In genomic region chr15:96665889-96666288, GRCm38 (mm10) we compare ENCODE assay signal across 8 mouse cellular contexts. TPM values are rescaled to one million over a fixed set of nuclear protein-coding genes. Genes with fewer than 3 reads are reported as not detected.
DNase-seq lines count a peak whose midpoint lies in the region; ATAC-seq lines count a peak whose summit lies in the region.

No protein-coding gene starts in this region.

- H3K4me1 ChIP-seq in heart, embryonic 11.5 days (ENCODE audit: control insufficient read depth, insufficient read depth, low read length), result peaks cover 8% of the 10 kb centered on the region
- H3K4me1 ChIP-seq in kidney, embryonic 14.5 days (ENCODE audit: control insufficient read depth, insufficient read depth, low read length), result no peaks in the 10 kb centered on the region
- H3K4me1 ChIP-seq in limb, embryonic 15.5 days, result no peaks in the 10 kb centered on the region
- 0 out of 2 replicates have a peak, but pooled peaks cover 3% of the 10 kb centered on the region for H3K4me1 ChIP-seq in midbrain, embryonic 16.5 days (ENCODE audit: control insufficient read depth, insufficient read depth, low read length)
- no peaks in the 10 kb centered on the region for H3K4me1 ChIP-seq in stomach, embryonic 14.5 days (ENCODE audit: control insufficient read depth, insufficient read depth, low read length)

- 0 out of 2 replicates have a peak, but pooled peaks have one; percentile 49 for ATAC-seq in heart, embryonic 11.5 days (replicated peaks; ENCODE audit: insufficient number of reproducible peaks, low FRiP score, low TSS enrichment)
- peak; percentile 84; the same call in 1 of the 2 replicates for ATAC-seq in kidney, embryonic 14.5 days (ENCODE audit: low FRiP score, low TSS enrichment)
- no peak for ATAC-seq in limb, embryonic 15.5 days (ENCODE audit: insufficient number of reproducible peaks, low FRiP score, low TSS enrichment, low read depth)
- ATAC-seq in midbrain, embryonic 16.5 days, result 0 out of 2 replicates have a peak, but pooled peaks have one; percentile 36
- ATAC-seq in stomach, embryonic 14.5 days (ENCODE audit: insufficient number of reproducible peaks, insufficient read depth, low FRiP score, low read depth), result peak; percentile 81; the same call in 1 of the 2 replicates

- H3K27me3 ChIP-seq in heart, embryonic 11.5 days (ENCODE audit: control insufficient read depth, insufficient read depth, low read length), result no peaks in the 10 kb centered on the region
- H3K27me3 ChIP-seq in kidney, embryonic 14.5 days (ENCODE audit: control insufficient read depth, insufficient read depth, low read length), result no peaks in the 10 kb centered on the region
- H3K27me3 ChIP-seq in limb, embryonic 15.5 days, result no peaks in the 10 kb centered on the region
- no peaks in the 10 kb centered on the region for H3K27me3 ChIP-seq in midbrain, embryonic 16.5 days (ENCODE audit: control insufficient read depth, insufficient read depth, low read depth, low read length)
- no peaks in the 10 kb centered on the region for H3K27me3 ChIP-seq in stomach, embryonic 14.5 days (ENCODE audit: control insufficient read depth, insufficient read depth, low read length)

- no peak overlapping the region for H3K4me3 ChIP-seq in heart, embryonic 11.5 days (ENCODE audit: low read depth, low read length)
- H3K4me3 ChIP-seq in kidney, embryonic 14.5 days (ENCODE audit: low read length), result no peak overlapping the region
- no peak overlapping the region for H3K4me3 ChIP-seq in limb, embryonic 15.5 days
- H3K4me3 ChIP-seq in midbrain, embryonic 16.5 days (ENCODE audit: low read depth, low read length), result no peak overlapping the region
- H3K4me3 ChIP-seq in stomach, embryonic 14.5 days (ENCODE audit: low read depth, low read length), result no peak overlapping the region

- H3K9me3 ChIP-seq in heart, embryonic 11.5 days (replicated peaks; ENCODE audit: control insufficient read depth, low read length), result no peaks in the 10 kb centered on the region
- no peaks in the 10 kb centered on the region for H3K9me3 ChIP-seq in kidney, embryonic 14.5 days (ENCODE audit: control insufficient read depth, low read length)
- H3K9me3 ChIP-seq in limb, embryonic 15.5 days, result no peaks in the 10 kb centered on the region
- no peaks in the 10 kb centered on the region for H3K9me3 ChIP-seq in midbrain, embryonic 16.5 days (replicated peaks; ENCODE audit: control insufficient read depth, low read length, poor library complexity, severe bottlenecking)
- H3K9me3 ChIP-seq in stomach, embryonic 14.5 days (ENCODE audit: control insufficient read depth, low read depth, low read length), result no peaks in the 10 kb centered on the region

- H3K36me3 ChIP-seq in heart, embryonic 11.5 days (ENCODE audit: control insufficient read depth, insufficient read depth, low read length), result no peaks in the 10 kb centered on the region
- H3K36me3 ChIP-seq in kidney, embryonic 14.5 days (ENCODE audit: control insufficient read depth, insufficient read depth, low read length), result no peaks in the 10 kb centered on the region
- H3K36me3 ChIP-seq in limb, embryonic 15.5 days, result no peaks in the 10 kb centered on the region
- no peaks in the 10 kb centered on the region for H3K36me3 ChIP-seq in midbrain, embryonic 16.5 days (ENCODE audit: control insufficient read depth, insufficient read depth, low read length)
- no peaks in the 10 kb centered on the region for H3K36me3 ChIP-seq in stomach, embryonic 14.5 days (ENCODE audit: control insufficient read depth, insufficient read depth, low read length)

- H3K9ac ChIP-seq in heart, embryonic 11.5 days (ENCODE audit: low read depth, low read length), result no peak overlapping the region
- H3K9ac ChIP-seq in kidney, embryonic 14.5 days (ENCODE audit: low read depth, low read length), result no peak overlapping the region
- H3K9ac ChIP-seq in limb, embryonic 15.5 days, result no peak overlapping the region
- H3K9ac ChIP-seq in midbrain, embryonic 16.5 days (ENCODE audit: low read depth, low read length), result no peak overlapping the region
- H3K9ac ChIP-seq in stomach, embryonic 14.5 days (replicated peaks; ENCODE audit: low read depth, low read length), result no peak overlapping the region

- 11% methylated on average over 3 of the region's 3 CpGs for WGBS in heart, embryonic 11.5 days (ENCODE audit: insufficient replicate concordance)
- WGBS in kidney, embryonic 14.5 days, result 7% methylated on average over 3 of the region's 3 CpGs
- WGBS in limb, embryonic 15.5 days, result 6% methylated on average over 3 of the region's 3 CpGs
- 8% methylated on average over 3 of the region's 3 CpGs for WGBS in midbrain, embryonic 16.5 days
- WGBS in stomach, embryonic 14.5 days, result 13% methylated on average over 3 of the region's 3 CpGs

- no peak overlapping the region for H3K27ac ChIP-seq in heart, embryonic 11.5 days (ENCODE audit: low read depth, low read length)
- H3K27ac ChIP-seq in kidney, embryonic 14.5 days (ENCODE audit: low read depth, low read length), result no peak overlapping the region
- no peak overlapping the region for H3K27ac ChIP-seq in limb, embryonic 15.5 days
- no peak overlapping the region for H3K27ac ChIP-seq in midbrain, embryonic 16.5 days (ENCODE audit: low read length)
- H3K27ac ChIP-seq in stomach, embryonic 14.5 days (ENCODE audit: low read length), result no peak overlapping the region

- peak overlapping the region; percentile 55; the same call in 1 of the 2 replicates for H3K4me2 ChIP-seq in heart, embryonic 11.5 days
- no peak overlapping the region for H3K4me2 ChIP-seq in kidney, embryonic 14.5 days (replicated peaks; ENCODE audit: low read depth, low read length)
- peak overlapping the region; percentile 38; the same call in 1 of the 2 replicates for H3K4me2 ChIP-seq in limb, embryonic 15.5 days
- no peak overlapping the region for H3K4me2 ChIP-seq in midbrain, embryonic 16.5 days (ENCODE audit: low read length)
- H3K4me2 ChIP-seq in stomach, embryonic 14.5 days (replicated peaks; ENCODE audit: low read depth, low read length), result peak overlapping the region; percentile 23; the same call in 1 of the 2 replicates

- DNase-seq in 3T3-L1 (ENCODE audit: low read depth, low spot score), result peak; percentile 91
- peak; percentile 85 for DNase-seq in adipocyte (ENCODE audit: low spot score)
- peak; percentile 91 for DNase-seq in embryo, embryonic 11 days

RNA-seq across cellular contexts. Expression of gene Slc38a1, which starts 23.2 kb away (rescaled TPM):
- polyA plus RNA-seq in heart, embryonic 11.5 days (2014; fragmentation: Nextera tagmentation; extraction: Ambion mirVana), result 75.5 and 81.9 TPM in 2 replicates
- polyA plus RNA-seq in kidney, embryonic 14.5 days (2014; fragmentation: Nextera tagmentation; extraction: Ambion mirVana), result 75.4 and 98.8 TPM in 2 replicates
- 48.0 and 54.0 TPM in 2 replicates for polyA plus RNA-seq in limb, embryonic 15.5 days (2015; fragmentation: Nextera tagmentation; extraction: Ambion mirVana)
- polyA plus RNA-seq in midbrain, embryonic 16.5 days (2015; fragmentation: Nextera tagmentation; extraction: Ambion mirVana), result 120 and 142 TPM in 2 replicates
- 77.5 and 82.8 TPM in 2 replicates for polyA plus RNA-seq in stomach, embryonic 14.5 days (2014; fragmentation: Nextera tagmentation; extraction: Ambion mirVana)

RNA-seq across cellular contexts. Expression of gene Slc38a2, which starts 33.6 kb away (rescaled TPM):
- polyA plus RNA-seq in heart, embryonic 11.5 days (2014; fragmentation: Nextera tagmentation; extraction: Ambion mirVana), result 139 and 157 TPM in 2 replicates
- 102 and 177 TPM in 2 replicates for polyA plus RNA-seq in kidney, embryonic 14.5 days (2014; fragmentation: Nextera tagmentation; extraction: Ambion mirVana)
- polyA plus RNA-seq in limb, embryonic 15.5 days (2015; fragmentation: Nextera tagmentation; extraction: Ambion mirVana), result 116 and 117 TPM in 2 replicates
- polyA plus RNA-seq in midbrain, embryonic 16.5 days (2015; fragmentation: Nextera tagmentation; extraction: Ambion mirVana), result 111 and 127 TPM in 2 replicates
- 149 and 154 TPM in 2 replicates for polyA plus RNA-seq in stomach, embryonic 14.5 days (2014; fragmentation: Nextera tagmentation; extraction: Ambion mirVana)

Comparison
In these comparisons a context has a peak if more than half of its experiments do, and no peak if none do; other contexts are left out.
1. H3K4me2 ChIP-seq: peak in heart, embryonic 11.5 days (single experiment), limb, embryonic 15.5 days (single experiment) and stomach, embryonic 14.5 days (single experiment); none in kidney, embryonic 14.5 days (single experiment) and midbrain, embryonic 16.5 days (single experiment).
2. Peak in every context shown above with its lines, with median percentiles within 50 percentile points of each other: DNase-seq.